Mouse (Mus musculus) limb, embryonic 12.5 days (tissue): ENCODE data around the gene Zfp287. TPM values are rescaled to one million over a fixed set of nuclear protein-coding genes. Genes with fewer than 3 reads are reported as not detected.

ENCODE experiments used
- ATAC-seq: fragments of 200-750 bp; cut with Nextera tagmentation; 2 replicates; pipeline ENCODE4 v1.8.0; 2017; ENCODE audit warnings: low read depth, moderate TSS enrichment; ENCODE audit not compliant: insufficient number of reproducible peaks, insufficient read depth, low FRiP score, low TSS enrichment
- H3K27ac ChIP-seq: fragments of 300-500 bp; sonication (generic); 2 replicates; pipeline ENCODE4 v1.5.1; 2016; ENCODE audit warnings: mild to moderate bottlenecking, moderate library complexity
- H3K27me3 ChIP-seq: fragments of 300-500 bp; sonication (generic); 2 replicates; pipeline ENCODE4 v1.6.1; 2016; ENCODE audit warnings: mild to moderate bottlenecking, moderate library complexity
- H3K36me3 ChIP-seq: fragments of 300-500 bp; sonication (generic); 2 replicates; pipeline ENCODE4 v1.6.1; 2016; ENCODE audit warnings: mild to moderate bottlenecking, moderate library complexity
- H3K4me1 ChIP-seq: fragments of 300-500 bp; sonication (generic); replicated peaks from 2 replicates; pipeline ENCODE4 v1.6.1; 2016
- H3K4me2 ChIP-seq: fragments of 300-500 bp; sonication (generic); 2 replicates; pipeline ENCODE4 v1.6.1; 2016; ENCODE audit warnings: mild to moderate bottlenecking, moderate library complexity
- H3K4me3 ChIP-seq: fragments of 300-500 bp; sonication (generic); replicated peaks from 2 replicates; pipeline ENCODE4 v1.5.1; 2016; ENCODE audit warnings: mild to moderate bottlenecking
- H3K9ac ChIP-seq: fragments of 300-500 bp; sonication (generic); replicated peaks from 2 replicates; pipeline ENCODE4 v1.6.1; 2016; ENCODE audit warnings: mild to moderate bottlenecking, moderate library complexity
- H3K9me3 ChIP-seq: fragments of 300-500 bp; sonication (generic); 2 replicates; pipeline ENCODE4 v1.6.1; 2016; ENCODE audit warnings: mild to moderate bottlenecking, moderate library complexity
- WGBS: fragments of 180-500 bp; shearing (Covaris S2); methylation state at CpG from one replicate; pipeline ENCODE4 v1.1.7; 2016; 5-methylcytosine and 5-hydroxymethylcytosine counted together
- polyA plus RNA-seq: library from polyadenylated mRNA; unstranded; fragments of >200 nt; fragmentation: Nextera tagmentation; extraction: Ambion mirVana; gene quantifications from 2 replicates; pipeline ENCODE4 v1.2.1, GENCODE M21; 2016

Zfp287 gene
- polyA plus RNA-seq, 1 experiment from 2014 or later, result 16.3 TPM

- no peak overlapping the region for H3K9ac ChIP-seq
- H3K27me3 ChIP-seq, result no peaks in the 10 kb centered on the region
- H3K4me3 ChIP-seq, result no peak overlapping the region
- H3K9me3 ChIP-seq, result no peaks in the 10 kb centered on the region
- 88% methylated on average over 1 of the region's 1 CpGs for WGBS
- no peaks in the 10 kb centered on the region for H3K4me1 ChIP-seq
- H3K27ac ChIP-seq, result no peak overlapping the region
- ATAC-seq, result no peak
- H3K4me2 ChIP-seq, result no peak overlapping the region
- no peaks in the 10 kb centered on the region for H3K36me3 ChIP-seq
Measured at GRCm38 (mm10) chr11:62701218-62701617, 30.5 kb downstream of the Zfp287 start.

DNA sequence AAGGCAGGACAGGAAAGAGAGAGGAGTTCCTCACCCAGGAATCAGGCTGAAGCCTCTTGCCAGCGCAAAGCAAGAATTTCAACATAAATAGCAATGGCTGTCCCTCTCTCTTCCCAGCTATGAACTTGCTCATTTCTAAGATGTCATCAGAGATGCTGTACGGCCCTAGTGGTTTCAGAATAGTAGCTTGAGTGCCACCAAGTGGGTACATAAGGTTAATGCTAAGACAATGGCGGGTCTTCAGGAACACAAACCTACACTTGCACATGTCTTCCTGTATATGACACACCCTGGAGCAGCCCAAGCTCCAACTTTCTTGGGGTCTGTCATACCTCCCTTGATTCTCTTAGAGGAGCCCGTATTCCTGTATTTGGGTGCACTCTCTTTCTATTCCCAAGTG is 32.0 kb downstream of the Zfp287 start:
- H3K4me2 ChIP-seq, result no peak overlapping the region
- no peak overlapping the region for H3K4me3 ChIP-seq
- no peaks in the 10 kb centered on the region for H3K27me3 ChIP-seq
- no peak overlapping the region for H3K9ac ChIP-seq
- H3K9me3 ChIP-seq, result peaks cover 5% of the 10 kb centered on the region; the same call in 1 of the 2 replicates
- H3K36me3 ChIP-seq, result no peaks in the 10 kb centered on the region
- no peaks in the 10 kb centered on the region for H3K4me1 ChIP-seq
- WGBS, result 58% methylated on average over 4 of the region's 4 CpGs
- no peak overlapping the region for H3K27ac ChIP-seq
- no peak for ATAC-seq

DNA sequence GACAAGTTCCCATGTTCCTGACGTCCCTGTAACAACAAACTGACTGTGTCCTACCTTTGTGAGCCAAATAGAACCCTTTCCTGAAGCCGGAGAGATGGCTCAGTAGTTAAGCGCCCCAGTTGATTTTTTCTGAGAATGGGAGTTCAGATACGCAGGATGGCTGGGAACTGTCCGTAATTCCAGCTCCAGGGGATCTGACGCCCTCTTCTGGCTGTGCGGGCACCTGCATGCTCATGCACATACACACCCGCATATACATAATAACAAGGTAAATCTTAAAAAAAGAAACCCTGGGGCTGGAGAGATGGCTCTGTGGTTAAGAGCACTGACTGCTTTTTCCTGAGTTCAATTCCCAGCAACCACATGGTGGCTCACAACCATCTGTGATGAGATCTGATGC is 36.6 kb downstream of the Zfp287 start:
- H3K36me3 ChIP-seq, result no peaks in the 10 kb centered on the region
- no peak overlapping the region for H3K4me2 ChIP-seq
- H3K27ac ChIP-seq, result no peak overlapping the region
- no peak overlapping the region for H3K4me3 ChIP-seq
- no peak overlapping the region for H3K9ac ChIP-seq
- H3K27me3 ChIP-seq, result no peaks in the 10 kb centered on the region
- no peak for ATAC-seq
- WGBS, result 93% methylated on average over 8 of the region's 8 CpGs
- peaks cover 5% of the 10 kb centered on the region; the same call in 1 of the 2 replicates for H3K9me3 ChIP-seq
- H3K4me1 ChIP-seq, result no peaks in the 10 kb centered on the region

DNA sequence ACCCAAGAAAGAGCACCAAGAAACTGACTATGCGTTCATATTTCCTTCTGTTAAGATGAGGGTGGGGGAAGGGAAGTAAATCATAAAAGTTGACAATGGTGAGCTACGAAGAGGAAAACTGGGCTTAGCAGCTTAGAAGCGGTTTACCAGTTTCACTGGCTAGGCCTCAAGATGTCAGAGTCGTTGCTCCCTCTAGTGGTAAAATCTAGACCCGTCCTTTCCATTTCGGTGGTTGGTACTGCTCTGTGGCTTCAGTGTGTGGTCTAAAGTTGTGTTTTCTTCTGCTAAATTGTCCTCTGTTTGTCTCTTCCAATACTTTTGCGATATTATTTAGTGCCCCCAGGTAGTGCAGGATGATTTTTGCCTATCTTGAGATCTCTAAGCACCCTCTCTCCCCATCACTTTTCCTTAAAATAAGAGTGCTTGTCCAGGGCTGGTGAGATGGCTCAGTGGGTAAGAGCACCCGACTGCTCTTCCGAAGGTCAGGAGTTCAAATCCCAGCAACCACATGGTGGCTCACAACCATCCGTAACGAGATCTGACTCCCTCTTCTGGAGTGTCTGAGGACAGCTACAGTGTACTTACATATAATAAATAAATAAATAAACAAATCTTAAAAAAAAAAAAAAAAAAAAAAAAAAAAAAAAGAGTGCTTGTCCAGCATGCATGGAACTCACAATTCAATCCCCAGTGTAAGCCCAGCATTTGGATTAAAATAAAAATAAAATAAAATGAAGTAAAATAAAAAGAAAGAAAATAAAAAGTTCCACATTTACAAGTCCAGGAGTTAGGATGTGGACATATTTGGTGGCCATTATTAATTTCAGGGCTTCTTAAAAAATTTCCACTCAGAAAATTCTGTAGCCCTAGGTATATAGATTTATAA is 38.2 kb downstream of the Zfp287 start:
- no peak overlapping the region for H3K27ac ChIP-seq

GRCm38 (mm10) chr11:62691592-62691991 is 40.1 kb downstream of the Zfp287 start:
- Histone ChIP-seq H3K4me2 (no peak overlapping the region), H3K36me3 (no peaks in the 10 kb centered on the region), H3K4me3 (no peak overlapping the region), H3K9ac (no peak overlapping the region), H3K4me1 (no peaks in the 10 kb centered on the region), H3K27ac (no peak overlapping the region), H3K9me3 (peaks cover 5% of the 10 kb centered on the region; the same call in 1 of the 2 replicates), H3K27me3 (no peaks in the 10 kb centered on the region)
- 89% methylated on average over 3 of the region's 3 CpGs for whole genome bisulfite sequencing
- ATAC-seq, result no peak

More for the DNA sequence above, 38.2 kb downstream of the Zfp287 start:
- Histone ChIP-seq H3K9ac (no peak overlapping the region), H3K4me2 (no peak overlapping the region), H3K36me3 (no peaks in the 10 kb centered on the region), H3K27me3 (no peaks in the 10 kb centered on the region), H3K4me3 (no peak overlapping the region), H3K4me1 (no peaks in the 10 kb centered on the region), H3K9me3 (peaks cover 5% of the 10 kb centered on the region; the same call in 1 of the 2 replicates)
- WGBS, result 25% methylated on average over 11 of the region's 11 CpGs
- ATAC-seq, result peak; percentile 59; the same call in 1 of the 2 replicates

DNA sequence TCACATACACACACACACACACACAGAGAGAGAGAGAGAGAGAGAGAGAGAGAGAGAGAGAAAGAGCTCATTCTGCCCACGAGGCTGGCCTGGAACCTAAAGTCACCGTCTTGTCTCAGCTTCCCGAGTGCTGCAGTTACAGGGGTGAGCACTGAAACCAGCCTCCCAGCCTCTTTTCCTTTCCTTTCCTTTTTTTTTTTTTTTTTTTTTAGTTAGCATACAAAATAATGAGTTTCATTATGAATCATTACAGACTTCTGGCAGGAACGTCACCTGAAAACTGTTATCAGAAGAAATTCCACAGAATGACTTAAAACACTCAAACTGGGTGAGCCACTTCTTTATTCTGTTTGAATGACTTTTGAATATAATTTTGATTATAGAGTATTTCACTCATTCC is 51.8 kb downstream of the Zfp287 start:
- Histone ChIP-seq H3K4me2 (no peak overlapping the region), H3K9me3 (no peaks in the 10 kb centered on the region), H3K27me3 (no peaks in the 10 kb centered on the region), H3K9ac (no peak overlapping the region), H3K4me1 (peaks cover 7% of the 10 kb centered on the region; the same call in 1 of the 2 replicates), H3K4me3 (no peak overlapping the region), H3K36me3 (no peaks in the 10 kb centered on the region), H3K27ac (no peak overlapping the region)
- ATAC-seq, result no peak
- 86% methylated on average over 4 of the region's 4 CpGs for WGBS

- Histone ChIP-seq H3K9me3 (no peaks in the 10 kb centered on the region), H3K27ac (no peak overlapping the region), H3K4me1 (peaks cover 9% of the 10 kb centered on the region; the same call in 1 of the 2 replicates), H3K4me2 (no peak overlapping the region), H3K4me3 (no peak overlapping the region), H3K36me3 (no peaks in the 10 kb centered on the region), H3K9ac (no peak overlapping the region), H3K27me3 (no peaks in the 10 kb centered on the region)
- no peak for ATAC-seq
- WGBS, result 79% methylated on average over 7 of the region's 7 CpGs
Measured at GRCm38 (mm10) chr11:62678778-62679354, 52.8 kb downstream of the Zfp287 start.

- H3K27me3 ChIP-seq, result no peaks in the 10 kb centered on the region
- H3K9ac ChIP-seq, result no peak overlapping the region
- no peak for ATAC-seq
- peaks cover 9% of the 10 kb centered on the region; the same call in 1 of the 2 replicates for H3K4me1 ChIP-seq
- no peaks in the 10 kb centered on the region for H3K36me3 ChIP-seq
- H3K9me3 ChIP-seq, result no peaks in the 10 kb centered on the region
- WGBS, result 91% methylated on average over 4 of the region's 4 CpGs
- H3K27ac ChIP-seq, result no peak overlapping the region
- no peak overlapping the region for H3K4me2 ChIP-seq
- H3K4me3 ChIP-seq, result no peak overlapping the region
Measured at GRCm38 (mm10) chr11:62676290-62676596, 55.5 kb downstream of the Zfp287 start.

DNA sequence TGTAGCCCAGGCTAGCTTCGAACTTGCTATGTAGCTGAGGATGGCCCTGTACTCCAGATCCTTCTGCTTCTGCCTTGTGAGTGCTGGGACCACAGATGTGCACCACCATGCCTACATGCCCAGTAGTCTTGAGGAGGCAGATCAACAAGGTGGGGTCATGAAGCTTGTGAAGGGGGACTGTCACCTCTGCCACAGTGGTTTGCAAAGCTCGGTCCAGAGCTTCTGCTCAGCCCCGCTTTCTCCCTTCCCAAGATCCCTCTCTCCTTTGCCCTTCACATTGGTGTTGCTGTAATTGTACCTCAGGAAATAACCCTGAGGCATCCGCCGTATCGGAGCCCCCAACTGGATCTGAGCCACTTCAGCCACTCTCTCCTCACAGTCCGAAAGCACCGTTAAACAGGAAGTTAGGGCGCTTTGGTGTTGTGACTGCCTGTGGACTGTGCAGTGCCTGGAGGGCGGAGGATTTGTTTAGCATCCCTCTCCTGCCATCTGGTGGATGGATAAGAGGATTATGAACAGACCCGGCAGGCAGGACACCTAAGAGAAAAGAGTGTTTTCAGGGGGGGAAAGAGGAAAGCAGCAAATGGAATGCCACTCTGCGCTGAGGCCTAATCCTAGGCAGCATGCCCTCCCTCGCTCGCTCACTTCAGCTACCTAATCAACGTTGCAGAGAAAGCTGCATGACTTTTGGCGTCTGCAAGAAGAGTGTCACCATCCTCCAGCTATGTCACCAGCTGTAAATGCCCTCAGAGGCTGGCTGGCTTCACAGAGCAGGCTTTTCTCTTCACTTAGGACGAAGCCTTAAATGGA is 56.0 kb downstream of the Zfp287 start:
- Histone ChIP-seq H3K4me3 (peak overlapping the region; percentile 23), H3K4me1 (peaks cover 9% of the 10 kb centered on the region; the same call in 1 of the 2 replicates), H3K4me2 (peak overlapping the region; percentile 51), H3K9me3 (no peaks in the 10 kb centered on the region), H3K36me3 (no peaks in the 10 kb centered on the region), H3K27me3 (no peaks in the 10 kb centered on the region), H3K27ac (peak overlapping the region; percentile 50; the same call in 1 of the 2 replicates), H3K9ac (peak overlapping the region; percentile 59)
- 22% methylated on average over 17 of the region's 17 CpGs for WGBS
- peak; percentile 89 for ATAC-seq

GRCm38 (mm10) chr11:62670006-62670405 is 61.7 kb downstream of the Zfp287 start:
- Histone ChIP-seq H3K9me3 (no peaks in the 10 kb centered on the region), H3K4me2 (no peak overlapping the region), H3K27me3 (no peaks in the 10 kb centered on the region), H3K9ac (no peak overlapping the region), H3K27ac (no peak overlapping the region), H3K4me3 (no peak overlapping the region), H3K36me3 (peaks cover 20% of the 10 kb centered on the region), H3K4me1 (0 out of 2 replicates have a peak, but pooled peaks cover 2% of the 10 kb centered on the region)
- 86% methylated on average over 6 of the region's 6 CpGs for WGBS
- no peak for ATAC-seq

GRCm38 (mm10) chr11:62669471-62669870 is 62.2 kb downstream of the Zfp287 start:
- peaks cover 25% of the 10 kb centered on the region for H3K36me3 ChIP-seq
- no peak overlapping the region for H3K4me2 ChIP-seq
- H3K4me3 ChIP-seq, result no peak overlapping the region
- no peak for ATAC-seq
- no peak overlapping the region for H3K9ac ChIP-seq
- no peaks in the 10 kb centered on the region for H3K9me3 ChIP-seq
- no peaks in the 10 kb centered on the region for H3K4me1 ChIP-seq
- no peaks in the 10 kb centered on the region for H3K27me3 ChIP-seq
- WGBS, result 80% methylated on average over 12 of the region's 12 CpGs
- H3K27ac ChIP-seq, result no peak overlapping the region
